Mouse (Mus musculus) small intestine, adult 2 months (tissue): ENCODE results near the gene BC029722.

Experiments
- CTCF ChIP-seq: fragments of 200-500 bp; IDR thresholded peaks from 2 replicates; pipeline ENCODE4 v1.5.1; 2012; ENCODE audit warnings: low read depth, mild to moderate bottlenecking, control low read depth, inconsistent platforms, low read length, moderate library complexity, mixed read lengths; ENCODE audit not compliant: insufficient replicate concordance, insufficient read length; ENCODE audit errors: extremely low read depth
- POLR2A ChIP-seq: fragments of 200-500 bp; IDR thresholded peaks from 2 replicates; pipeline ENCODE4 v1.6.1; 2012; ENCODE audit warnings: low read depth, mild to moderate bottlenecking, control low read depth, inconsistent platforms, low read length, moderate library complexity

GRCm38 (mm10) chr2:155817301-155818245 is 1.7 kb downstream of the BC029722 start:
- TF ChIP-seq CTCF (no peak), POLR2A (no peak)
